Mouse (Mus musculus): ENCODE measurements around the gene Smg8. TPM values are rescaled to one million over a fixed set of nuclear protein-coding genes. Genes with fewer than 3 reads are reported as not detected.

The Smg8 gene
- 18.2 and 22.2 TPM in 2 replicates for total RNA-seq (2017)

DNA sequence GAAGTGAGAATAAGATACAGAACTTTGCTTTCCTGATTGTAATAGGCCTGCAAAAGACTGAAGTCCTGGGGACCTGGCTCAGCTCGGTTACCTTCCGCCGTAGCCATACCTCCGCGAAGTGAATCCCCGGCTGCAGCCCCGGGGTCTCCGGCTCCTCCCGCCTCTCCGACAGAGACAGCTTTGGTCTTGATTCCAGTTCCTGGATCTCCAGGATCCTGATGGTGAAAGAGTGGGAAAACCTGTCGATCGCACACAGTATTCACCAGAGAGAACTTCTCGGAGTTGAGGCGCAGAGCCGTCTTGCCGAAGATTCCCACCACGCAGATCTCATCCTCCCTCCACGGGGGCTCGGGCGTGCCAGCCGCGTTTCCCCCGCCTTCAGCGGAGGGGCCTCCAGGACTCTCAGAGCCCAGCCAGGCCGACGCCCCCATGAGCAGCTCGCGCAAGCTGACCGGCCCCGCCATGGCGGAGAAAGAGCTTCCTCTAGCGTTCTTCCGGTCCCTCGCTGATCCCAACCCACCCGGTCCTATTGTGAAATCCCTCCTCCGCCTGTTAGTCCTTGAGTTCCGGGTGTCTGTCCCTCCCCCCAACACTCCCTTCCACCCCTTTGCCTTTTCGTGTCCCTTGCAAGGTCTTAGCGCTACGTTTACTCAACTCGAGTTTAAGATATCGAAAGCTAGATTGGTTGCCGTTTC is at the start of gene Smg8:
Gene Smg8 (minus strand): TSS at position 485 of the 695 bp plus-strand sequence.
- ATAC-seq (replicated peaks; ENCODE audit: low read depth, poor library complexity, severe bottlenecking) = peak; percentile 99

DNA sequence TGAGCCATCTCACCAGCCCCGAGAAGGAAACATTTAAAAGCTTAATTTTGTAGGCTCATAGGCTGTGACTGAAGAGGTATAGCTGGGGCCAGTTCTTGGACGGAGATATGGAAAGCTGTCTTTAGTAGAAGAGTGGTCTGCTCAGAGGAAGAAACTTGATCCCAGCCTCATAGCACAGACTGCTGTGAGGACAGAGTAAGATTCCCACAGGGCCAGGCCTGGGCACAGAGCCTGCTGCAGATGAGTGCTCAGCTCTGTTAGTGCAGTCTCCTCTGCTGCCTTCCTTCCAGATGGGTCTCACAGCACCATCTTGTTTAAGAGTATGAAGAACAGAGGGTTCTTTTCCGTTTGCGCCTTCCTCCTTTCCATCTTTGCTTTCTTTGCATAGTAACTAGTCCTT is 49.7 kb upstream of the Smg8 start:
- no peak for ATAC-seq (replicated peaks; ENCODE audit: low read depth, poor library complexity, severe bottlenecking)

- peak; percentile 93 for ATAC-seq (replicated peaks; ENCODE audit: low read depth, poor library complexity, severe bottlenecking)
Observed at GRCm38 (mm10) chr11:87126824-87127816, 40.5 kb upstream of the Smg8 start, which contains the start of gene Trim37. Gene Trim37, plus strand, starts transcription at chr11:87127077.

DNA sequence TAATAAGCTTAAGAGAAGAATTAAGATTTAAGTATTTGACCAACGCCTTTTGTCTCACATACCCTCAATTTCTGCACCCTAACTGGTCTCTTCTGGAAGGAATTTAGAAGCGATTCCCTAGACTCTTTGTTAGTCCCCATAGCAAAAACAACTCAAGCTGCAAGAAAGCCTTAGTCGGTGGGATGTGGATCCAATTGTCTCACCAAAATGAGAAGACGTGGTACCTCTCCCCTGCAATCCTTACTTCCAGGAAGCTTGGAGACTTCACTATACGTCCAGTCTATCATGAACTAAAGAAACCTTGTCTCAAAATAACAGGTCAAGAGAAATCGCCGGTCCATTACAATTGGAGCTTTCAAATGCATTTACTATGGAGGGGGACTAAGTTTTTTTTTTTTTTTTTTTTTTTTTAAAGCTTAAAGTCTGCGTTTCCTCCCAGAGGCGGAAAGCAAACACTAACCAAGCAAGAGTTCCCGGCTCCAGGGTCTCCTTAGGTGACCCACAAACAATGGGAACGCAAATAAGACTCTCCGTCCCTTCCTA is 39.8 kb upstream of the Smg8 start:
- no peak for ATAC-seq (replicated peaks; ENCODE audit: low read depth, poor library complexity, severe bottlenecking)

DNA sequence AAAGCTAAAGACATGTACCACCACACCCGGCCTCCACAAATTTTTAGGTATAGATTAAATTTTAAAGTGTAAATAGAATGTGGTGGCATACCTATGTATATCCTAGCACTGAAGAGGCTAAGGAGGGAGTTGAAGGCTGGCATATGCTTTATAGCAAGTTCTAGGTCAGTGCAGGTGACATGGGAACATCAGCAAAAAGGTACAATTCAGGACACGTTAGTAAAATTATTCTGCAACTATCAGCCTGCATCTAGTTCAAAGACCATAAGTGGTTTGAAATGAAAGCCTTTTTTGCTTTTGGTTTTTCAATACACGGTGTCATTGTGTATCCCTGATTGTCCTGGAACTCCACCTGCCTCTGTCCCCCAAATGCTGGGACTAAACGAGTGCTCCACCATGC is 39.0 kb upstream of the Smg8 start:
- no peak for ATAC-seq (replicated peaks; ENCODE audit: low read depth, poor library complexity, severe bottlenecking)

DNA sequence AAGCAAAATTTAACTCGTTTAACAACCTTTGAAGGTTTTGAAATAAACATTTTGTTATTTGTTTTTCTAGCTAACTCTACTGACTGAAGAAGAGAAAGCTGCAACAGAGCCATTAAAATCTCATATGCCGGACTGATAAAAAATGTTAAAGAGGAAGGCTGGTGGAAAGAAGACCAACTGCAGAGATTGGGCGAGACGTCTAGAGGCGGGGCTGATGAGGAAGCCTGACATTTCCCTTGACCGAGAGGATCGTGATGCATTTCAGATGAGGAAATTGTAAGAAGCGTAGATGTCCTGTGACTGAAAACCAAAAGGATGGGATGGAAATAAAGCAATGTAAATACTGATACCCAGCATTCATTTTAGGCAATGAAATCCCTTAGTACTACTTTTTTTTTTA is 35.3 kb upstream of the Smg8 start:
- no peak for ATAC-seq (replicated peaks; ENCODE audit: low read depth, poor library complexity, severe bottlenecking)

DNA sequence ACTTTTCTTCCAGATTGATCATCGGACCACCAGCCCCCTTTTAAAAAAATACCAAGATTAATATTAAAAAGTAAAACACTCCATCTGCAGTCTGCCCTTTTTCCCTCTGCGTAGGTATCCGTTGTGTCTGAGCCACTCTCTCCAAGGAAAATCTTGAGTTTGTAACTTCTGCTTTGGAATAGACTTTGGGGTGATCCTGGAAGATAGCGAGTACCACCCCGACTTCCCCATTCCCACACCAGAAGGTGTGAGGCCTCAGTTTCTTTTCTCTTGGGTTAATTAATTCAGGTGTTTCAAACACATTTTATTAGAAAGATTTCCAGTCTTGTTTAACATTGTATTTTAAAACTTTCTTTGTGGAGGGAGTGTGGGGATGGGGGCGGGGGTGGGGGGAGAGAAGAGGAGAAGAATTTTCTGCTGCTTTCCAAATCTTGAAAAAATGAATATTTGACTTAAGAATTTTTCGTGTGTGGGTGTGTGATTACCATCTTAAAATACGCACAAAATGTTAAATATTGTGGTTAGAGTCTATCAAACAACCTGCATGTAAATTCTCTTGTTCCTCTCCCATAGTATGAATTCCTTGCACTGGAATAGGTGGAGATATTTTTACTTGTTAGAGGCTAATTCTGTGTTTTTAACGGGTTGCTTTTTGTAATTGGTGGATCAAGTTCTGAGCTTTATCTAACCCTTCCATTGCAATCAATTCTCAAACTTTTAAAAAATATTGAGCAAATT is 23.8 kb upstream of the Smg8 start:
- ATAC-seq (replicated peaks; ENCODE audit: low read depth, poor library complexity, severe bottlenecking) = no peak

DNA sequence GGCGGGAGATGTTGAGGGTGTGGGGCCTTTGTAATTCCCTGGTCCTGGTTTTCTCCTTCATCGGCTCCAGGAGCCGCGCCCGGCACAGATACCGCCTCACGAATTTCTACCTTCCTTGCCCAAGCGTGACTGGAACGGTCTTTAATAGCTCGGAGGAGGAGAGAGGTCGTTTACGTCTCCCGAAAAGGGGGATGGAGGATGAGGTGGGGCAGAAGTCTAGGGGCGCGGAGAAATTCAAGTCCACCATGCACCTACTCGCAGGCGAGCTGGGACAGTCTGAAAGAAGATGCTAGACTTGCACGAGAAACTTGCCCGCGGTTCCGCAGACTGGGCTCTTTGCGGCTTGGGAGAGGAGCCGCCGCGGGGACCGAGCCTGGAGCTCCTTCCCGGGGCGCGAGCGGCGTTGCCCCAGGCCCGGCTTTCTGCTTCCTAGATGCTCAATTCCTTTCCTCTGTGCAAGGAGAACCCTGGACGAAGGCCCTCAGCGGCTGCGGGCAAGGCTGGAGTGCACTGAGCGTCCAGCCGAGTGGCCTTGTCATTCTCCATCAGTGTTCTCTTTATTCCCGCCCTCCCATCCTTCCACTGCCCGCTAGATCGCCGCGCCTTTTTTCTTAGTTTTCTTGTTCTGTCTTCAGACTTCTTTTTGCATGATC is 23.1 kb upstream of the Smg8 start:
- no peak for ATAC-seq (replicated peaks; ENCODE audit: low read depth, poor library complexity, severe bottlenecking)

DNA sequence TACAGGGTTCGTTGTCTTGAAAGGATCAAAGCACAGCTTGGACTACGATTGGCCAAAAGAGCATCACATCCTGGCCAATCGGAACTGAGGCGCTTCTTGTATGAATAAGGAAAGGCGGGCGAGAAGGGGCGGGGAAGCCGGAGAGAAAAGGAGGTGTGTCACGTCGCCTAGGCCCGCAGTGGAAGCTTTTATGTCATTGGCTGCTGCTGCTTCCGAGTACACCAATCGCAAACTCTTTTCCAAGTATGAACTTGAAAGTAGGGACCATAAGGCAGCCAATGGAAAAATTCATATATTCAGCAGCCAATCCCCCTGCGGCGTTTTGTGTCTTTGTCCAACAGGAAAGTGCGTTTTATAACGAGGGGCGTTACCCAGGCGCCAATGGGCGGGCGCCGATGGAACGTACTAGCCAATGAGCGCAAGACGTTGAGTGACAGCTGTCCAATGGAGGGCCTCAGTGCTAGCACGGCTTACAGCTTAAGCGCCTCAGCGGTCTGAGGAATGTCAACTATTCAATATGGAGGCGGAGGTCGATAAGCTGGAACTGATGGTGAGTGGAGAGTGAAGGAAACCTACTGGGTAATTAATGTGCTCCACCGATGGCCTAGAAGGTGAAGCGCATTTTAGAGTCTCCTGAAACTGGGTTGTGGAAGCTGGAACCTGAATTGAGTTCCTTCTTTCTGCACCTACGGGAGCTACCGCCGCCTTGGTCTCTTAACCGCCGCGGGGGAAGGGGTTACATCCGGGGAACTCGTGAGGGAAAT is 22.4 kb upstream of the Smg8 start, which contains the start of gene Ska2:
Gene Ska2 (plus strand): TSS at position 480 of the 764 bp plus-strand sequence.
- peak; percentile 93 for ATAC-seq (replicated peaks; ENCODE audit: low read depth, poor library complexity, severe bottlenecking)

GRCm38 (mm10) chr11:87108409-87108754 is 21.8 kb upstream of the Smg8 start, which contains the start of gene Prr11:
Gene Prr11, minus strand, starts transcription at chr11:87108708.
- ATAC-seq (replicated peaks; ENCODE audit: low read depth, poor library complexity, severe bottlenecking) = no peak

GRCm38 (mm10) chr11:87087142-87087541 is 568 bp upstream of the Smg8 start:
- no peak for ATAC-seq (replicated peaks; ENCODE audit: low read depth, poor library complexity, severe bottlenecking)

DNA sequence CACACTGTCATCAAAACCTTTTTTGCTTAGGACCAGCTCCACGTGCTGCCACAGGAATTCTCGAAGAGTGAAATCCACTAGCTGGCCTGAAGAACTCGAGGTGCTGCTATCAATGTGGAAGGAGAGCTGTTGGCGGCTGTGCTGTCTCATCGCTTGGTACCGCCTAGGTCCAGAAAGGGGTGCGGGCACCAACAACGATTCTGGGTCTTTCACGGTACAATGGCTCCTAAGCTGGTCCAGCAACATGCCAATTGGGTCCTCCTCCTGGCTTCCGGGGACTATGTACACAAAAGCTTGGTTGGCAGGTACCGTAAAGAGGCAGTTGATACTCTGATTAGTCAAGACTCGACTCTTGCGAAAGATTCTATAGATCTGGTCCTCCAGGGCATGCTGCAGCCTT is 1.1 kb downstream of the Smg8 start:
- no peak for ATAC-seq (replicated peaks; ENCODE audit: low read depth, poor library complexity, severe bottlenecking)

GRCm38 (mm10) chr11:87083712-87084111 is 2.9 kb downstream of the Smg8 start:
- ATAC-seq (replicated peaks; ENCODE audit: low read depth, poor library complexity, severe bottlenecking) = no peak

DNA sequence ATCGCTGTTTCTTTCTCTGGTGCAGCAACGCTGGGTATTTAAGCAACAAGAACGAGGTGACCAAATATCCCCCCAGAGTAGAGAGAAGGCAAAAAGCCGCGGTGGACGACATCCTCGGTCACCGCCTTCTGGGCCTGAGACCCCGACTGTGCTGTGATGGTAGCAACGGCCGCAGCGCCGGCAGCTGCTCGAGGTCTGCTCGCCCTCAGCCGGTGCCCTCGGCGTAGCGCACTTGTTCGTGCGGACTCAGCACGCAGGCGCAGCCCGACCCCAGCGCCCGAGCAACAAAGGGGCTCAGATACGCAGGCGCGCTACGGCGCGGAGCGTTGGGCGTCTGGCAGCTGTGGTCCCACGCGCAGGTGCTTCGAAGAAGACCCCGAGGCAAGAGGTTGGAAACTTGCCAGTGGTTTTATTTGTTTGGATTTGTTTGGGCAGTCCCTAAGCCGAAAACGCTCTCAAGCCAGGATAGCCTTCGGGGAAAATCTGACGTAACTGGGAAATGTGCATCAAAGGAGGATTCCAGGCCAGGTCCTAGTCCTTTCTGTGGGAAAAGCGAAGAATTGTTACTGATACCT is 12.6 kb downstream of the Smg8 start, which contains the start of gene Gdpd1:
Gene Gdpd1 (minus strand): TSS at position 197 of the 575 bp plus-strand sequence.
- peak; percentile 95 for ATAC-seq (replicated peaks; ENCODE audit: low read depth, poor library complexity, severe bottlenecking)

DNA sequence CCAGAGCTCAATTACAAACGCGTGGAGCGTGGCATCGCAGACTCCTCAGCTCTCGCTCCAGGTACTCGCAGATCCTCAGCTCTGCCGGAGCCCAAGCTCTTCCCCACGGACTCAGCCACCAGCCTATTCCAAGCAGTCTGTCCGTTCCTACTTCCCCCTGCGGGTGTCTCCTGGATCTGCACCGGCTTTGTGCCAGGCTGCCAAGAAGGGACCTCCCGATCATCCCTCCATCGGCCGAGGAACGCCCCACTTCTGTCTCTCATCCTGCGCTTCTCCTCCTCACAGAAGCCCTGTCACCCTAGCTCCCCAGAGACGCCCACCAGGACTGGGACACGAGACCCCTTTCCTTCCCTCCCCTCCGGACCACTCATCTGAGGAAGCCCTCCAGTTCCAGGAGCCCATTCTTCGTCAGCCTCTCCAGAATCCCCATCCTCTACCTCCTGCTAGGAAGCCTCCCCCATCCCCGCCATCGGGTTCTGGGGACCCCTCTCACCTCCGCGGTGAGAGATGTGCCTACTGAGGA is 13.2 kb downstream of the Smg8 start:
- peak; percentile 64 for ATAC-seq (replicated peaks; ENCODE audit: low read depth, poor library complexity, severe bottlenecking)

DNA sequence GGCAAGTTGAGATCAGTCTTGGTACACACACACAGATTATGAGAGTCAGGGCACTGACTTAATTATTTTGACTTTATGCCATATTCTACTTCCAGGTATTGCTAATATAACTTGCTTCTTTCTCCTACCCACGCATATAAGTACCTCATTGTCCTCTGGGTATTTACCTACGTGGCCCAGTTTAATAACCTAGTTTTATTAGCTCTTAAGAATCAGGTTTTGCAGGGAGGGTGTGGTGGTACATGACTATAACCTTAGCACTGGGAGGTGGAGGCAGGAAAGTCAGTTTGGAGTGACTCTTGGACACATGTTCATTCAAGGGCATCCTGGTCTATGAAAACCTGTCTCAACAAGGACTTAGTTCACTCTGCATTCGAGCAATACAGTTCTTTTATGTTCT is 24.5 kb downstream of the Smg8 start:
- ATAC-seq (replicated peaks; ENCODE audit: low read depth, poor library complexity, severe bottlenecking) = no peak

DNA sequence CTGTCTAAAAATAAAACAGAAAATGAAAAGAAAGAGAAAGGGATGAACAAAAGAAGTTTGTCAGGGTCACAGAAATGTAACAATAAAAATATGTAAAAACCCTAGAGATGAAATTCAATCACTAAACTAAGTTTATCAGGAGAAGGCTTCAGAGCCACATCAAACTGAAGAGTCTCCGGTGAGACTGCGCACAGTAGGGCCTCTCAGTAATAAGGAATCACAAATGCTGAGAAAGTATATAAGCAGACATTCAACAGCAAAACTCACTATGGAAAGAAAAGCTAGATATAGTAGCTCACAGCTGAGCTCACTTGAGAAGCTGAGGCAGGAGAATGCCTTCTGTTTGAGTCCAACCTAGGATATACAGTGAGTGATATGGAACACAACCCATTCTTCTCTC is 26.2 kb downstream of the Smg8 start:
- ATAC-seq (replicated peaks; ENCODE audit: low read depth, poor library complexity, severe bottlenecking) = no peak

DNA sequence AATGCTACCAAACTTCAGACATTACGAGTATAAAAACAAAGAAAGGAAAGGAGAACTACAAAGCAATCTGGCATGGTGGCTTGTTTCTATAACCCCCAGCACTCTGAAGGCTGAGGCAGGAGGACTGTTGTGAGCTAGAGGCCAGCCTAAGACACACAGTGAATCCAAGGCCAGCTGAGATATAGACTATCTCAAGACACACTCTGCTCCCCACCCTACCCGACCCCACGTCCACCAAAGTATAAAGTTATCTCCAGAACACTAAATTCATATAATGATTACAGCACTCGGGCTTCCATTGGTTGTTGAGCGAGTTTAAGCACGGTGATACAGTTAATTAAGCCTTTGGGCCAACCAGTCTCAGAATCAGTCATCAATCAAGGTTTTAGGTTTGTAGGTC is 30.3 kb downstream of the Smg8 start:
- no peak for ATAC-seq (replicated peaks; ENCODE audit: low read depth, poor library complexity, severe bottlenecking)
